ENCODE assay signal across 27 mouse cellular contexts in the genomic region with DNA sequence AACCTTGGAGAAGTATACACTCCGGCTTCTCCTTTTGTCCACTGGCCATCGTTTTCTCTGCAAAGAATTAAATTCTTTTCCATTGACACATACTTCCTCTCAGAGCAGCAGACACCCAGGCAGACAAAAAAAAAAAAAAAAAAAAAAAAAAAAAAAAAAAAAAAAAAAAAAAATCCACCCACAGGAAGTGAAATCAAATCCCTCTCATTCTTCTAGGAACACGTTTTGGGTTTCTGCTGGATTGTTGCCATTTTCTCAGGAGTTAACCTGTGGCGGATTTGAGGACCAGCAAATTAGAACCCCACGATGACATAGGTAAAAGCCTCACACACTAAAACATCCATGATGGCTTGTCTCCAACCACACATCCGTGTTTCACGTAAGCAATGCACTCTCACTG. TPM values are rescaled to one million over a fixed set of nuclear protein-coding genes. Genes with fewer than 3 reads are reported as not detected.
A peak's percentile ranks its signal among the peaks of the same experiment; 100 is the strongest.
DNase-seq lines count a peak whose midpoint lies in the region; ATAC-seq and TF ChIP-seq lines count a peak whose summit lies in the region.
"Had no signal": no experiment of that assay in that cellular context is flagged by ENCODE, and none has a peak within 500 bp of the region (broad histone marks: within the 10 kb centered on the region; RNA-seq: fewer than 3 reads in every experiment).

No protein-coding gene starts in this region.

- no peaks in the 10 kb centered on the region for H3K27me3 ChIP-seq in heart, postnatal 0 days (ENCODE audit: control insufficient read depth, insufficient read depth, low read length)
- no peaks in the 10 kb centered on the region for H3K27me3 ChIP-seq in forebrain, embryonic 13.5 days
- H3K27me3 ChIP-seq: hindbrain, embryonic 15.5 days; limb, embryonic 12.5 days; lung, embryonic 15.5 days; megakaryocyte, embryonic 14.5 days; midbrain, embryonic 13.5 days had no signal

- 0 out of 2 replicates have a peak overlapping the region, but pooled peaks have one; percentile 39 for H3K27ac ChIP-seq in heart, postnatal 0 days (ENCODE audit: low read depth)
- no peak overlapping the region for H3K27ac ChIP-seq in ES-E14 (ENCODE audit: insufficient read depth, low read depth, low read length, poor library complexity, severe bottlenecking)
- no peak overlapping the region for H3K27ac ChIP-seq in forebrain, embryonic 13.5 days
- H3K27ac ChIP-seq: hindbrain, embryonic 10.5 days; hindbrain, embryonic 15.5 days; layer of hippocampus, adult 2 months; left cerebral cortex, adult 2 months; limb, embryonic 12.5 days; lung, embryonic 15.5 days; midbrain, embryonic 13.5 days had no signal

- in situ Hi-C loops in ES-E14 (cut with MboI; ENCODE audit: low sequenced_read_pairs in 2 of 2, unreplicated experiment in 2 of 2), result no loop called here

- H3K9ac ChIP-seq in heart, postnatal 0 days (replicated peaks; ENCODE audit: low read depth, low read length), result no peak overlapping the region
- H3K9ac ChIP-seq in ES-E14 (ENCODE audit: insufficient read depth, low read depth, low read length, poor library complexity, severe bottlenecking), result no peak overlapping the region
- no peak overlapping the region for H3K9ac ChIP-seq in forebrain, embryonic 13.5 days
- H3K9ac ChIP-seq: hindbrain, embryonic 15.5 days; limb, embryonic 12.5 days; lung, embryonic 15.5 days; midbrain, embryonic 13.5 days had no signal

- H3K9me3 ChIP-seq in heart, postnatal 0 days (replicated peaks; ENCODE audit: control insufficient read depth, low read length), result no peaks in the 10 kb centered on the region
- H3K9me3 ChIP-seq in ES-E14 (ENCODE audit: control insufficient read depth, insufficient read depth, low read depth, low read length), result no peaks in the 10 kb centered on the region
- H3K9me3 ChIP-seq in forebrain, embryonic 13.5 days (replicated peaks), result no peaks in the 10 kb centered on the region
- H3K9me3 ChIP-seq: hindbrain, embryonic 10.5 days; hindbrain, embryonic 15.5 days; limb, embryonic 12.5 days; lung, embryonic 15.5 days; megakaryocyte, embryonic 14.5 days; midbrain, embryonic 13.5 days had no signal

- TF ChIP-seq CTCF in heart, postnatal 0 days (IDR thresholded peaks at IDR 0.05; ENCODE audit: low read depth), result no peak

- ATAC-seq in heart, postnatal 0 days (ENCODE audit: insufficient read depth, low read depth), result no peak
- peak; percentile 18 for ATAC-seq in megakaryocyte progenitor cell, adult 5-6 weeks (replicated peaks; ENCODE audit: poor library complexity)
- ATAC-seq in forebrain, embryonic 13.5 days, result no peak
- ATAC-seq: activated CD4-positive, CD25-positive, alpha-beta regulatory T cell, adult 4 months; forebrain, embryonic 16.5 days; inflammation-experienced regulatory T-cells, adult 6 months; midbrain, embryonic 13.5 days had no signal

- H3K4me1 ChIP-seq in heart, postnatal 0 days (ENCODE audit: control insufficient read depth, insufficient read depth), result no peaks in the 10 kb centered on the region
- H3K4me1 ChIP-seq in ES-E14 (ENCODE audit: control insufficient read depth in 2 of 2, insufficient read depth in 2 of 2, low read length in 2 of 2, poor library complexity in 1 of 2), result no peaks in the 10 kb centered on the region
- no peaks in the 10 kb centered on the region for H3K4me1 ChIP-seq in forebrain, embryonic 13.5 days
- H3K4me1 ChIP-seq: hindbrain, embryonic 10.5 days; hindbrain, embryonic 15.5 days; limb, embryonic 12.5 days; lung, embryonic 15.5 days; megakaryocyte, embryonic 14.5 days; midbrain, embryonic 13.5 days had no signal

- 51% methylated on average over 7 of the region's 7 CpGs for WGBS in heart, postnatal 0 days
- WGBS in forebrain, embryonic 13.5 days, result 76% methylated on average over 7 of the region's 7 CpGs

- H3K4me2 ChIP-seq in heart, postnatal 0 days (ENCODE audit: low read depth, low read length), result no peak overlapping the region
- H3K4me2 ChIP-seq in forebrain, embryonic 13.5 days, result no peak overlapping the region
- H3K4me2 ChIP-seq: hindbrain, embryonic 15.5 days; limb, embryonic 12.5 days; lung, embryonic 15.5 days; midbrain, embryonic 13.5 days had no signal

- DNase-seq in heart, postnatal 0 days (ENCODE audit: low spot score), result no peak
- DNase-seq in heart, adult 11 months, result no peak
- DNase-seq in 3T3-L1 (ENCODE audit: low read depth, low spot score), result peak; percentile 57
- DNase-seq in ES-E14 (ENCODE audit: low read depth, low spot score), result no peak
- DNase-seq in c-Kit-positive CD71-positive TER-119-positive erythroid progenitor cells, embryonic 14.5 days (ENCODE audit: low spot score), result no peak
- DNase-seq: adrenal gland, adult 2 months; adrenal gland, postnatal 36 days; cerebellum, adult 2 months; cerebellum, postnatal 14 days; gastrocnemius, postnatal 10 days; kidney, adult 11 months; kidney, postnatal 25 days; right cerebral cortex, postnatal 25 days; thymus, postnatal 25 days had no signal

- no peak overlapping the region for H3K4me3 ChIP-seq in heart, postnatal 0 days (ENCODE audit: low read depth, low read length)
- H3K4me3 ChIP-seq in ES-E14 (ENCODE audit: insufficient read depth in 1 of 2, low read depth in 1 of 2, low read length in 2 of 2, poor library complexity in 1 of 2, severe bottlenecking in 1 of 2), result no peak overlapping the region
- H3K4me3 ChIP-seq in forebrain, embryonic 13.5 days, result no peak overlapping the region
- H3K4me3 ChIP-seq: hindbrain, embryonic 10.5 days; hindbrain, embryonic 15.5 days; layer of hippocampus, adult 2 months; left cerebral cortex, adult 2 months; limb, embryonic 12.5 days; lung, embryonic 15.5 days; megakaryocyte, embryonic 14.5 days; midbrain, embryonic 13.5 days had no signal

- no peak for TF ChIP-seq EP300 in heart, postnatal 0 days (IDR thresholded peaks at IDR 0.05; ENCODE audit: low read depth)

- H3K36me3 ChIP-seq in heart, postnatal 0 days (replicated peaks; ENCODE audit: control insufficient read depth, insufficient read depth, low read length), result no peaks in the 10 kb centered on the region
- H3K36me3 ChIP-seq in ES-E14 (ENCODE audit: control insufficient read depth, insufficient read depth, low read length, poor library complexity, severe bottlenecking), result no peaks in the 10 kb centered on the region
- no peaks in the 10 kb centered on the region for H3K36me3 ChIP-seq in forebrain, embryonic 13.5 days (ENCODE audit: poor library complexity, severe bottlenecking)
- H3K36me3 ChIP-seq: hindbrain, embryonic 10.5 days; hindbrain, embryonic 15.5 days; limb, embryonic 12.5 days; lung, embryonic 15.5 days; midbrain, embryonic 13.5 days had no signal

TF ChIP-seq in ES-E14, 5 proteins besides CTCF, POLR2A, EP300 and RAD21:
- TF ChIP-seq HCFC1 (IDR thresholded peaks at IDR 0.05; ENCODE audit: borderline replicate concordance, insufficient read depth, low read length) (no peak), ZNF384 (IDR thresholded peaks at IDR 0.05; ENCODE audit: low read depth, low read length) (peak; percentile 90)

RNA-seq across cellular contexts. Expression of a gene that starts 37.1 kb away (rescaled TPM):
- 16.0 and 18.0 TPM in 2 replicates for total RNA-seq in heart, postnatal 0 days (2014; rRNA removed; ENCODE audit: low replicate concordance)
- polyA plus RNA-seq in heart, postnatal 0 days (2015; fragmentation: Nextera tagmentation; extraction: Ambion mirVana), result 9.3 and 9.6 TPM in 2 replicates
- 2.2 and 3.0 TPM in 2 replicates for total RNA-seq in ES-E14 (2012; rRNA removed)
- total RNA-seq in megakaryocyte progenitor cell, adult 5-6 weeks (2015), result 0.54 and 0.81 TPM in 2 replicates
- total RNA-seq in megakaryocyte progenitor cell, adult 5-6 weeks (2017), result 0.24 and 0.79 TPM in 2 replicates
- polyA plus RNA-seq in forebrain, embryonic 13.5 days (2015; fragmentation: Nextera tagmentation; extraction: Ambion mirVana), result 1.3 and 1.5 TPM in 2 replicates
- polyA plus RNA-seq: activated CD4-positive, CD25-positive, alpha-beta regulatory T cell, adult 4 months; inflammation-experienced regulatory T-cells, adult 6 months had no signal

RNA-seq across cellular contexts. Expression of a gene that starts 37.3 kb away (rescaled TPM):
- total RNA-seq in heart, postnatal 0 days (2014; rRNA removed; ENCODE audit: low replicate concordance), result 20.6 and 70.6 TPM in 2 replicates
- polyA plus RNA-seq in heart, postnatal 0 days (2015; fragmentation: Nextera tagmentation; extraction: Ambion mirVana), result 30.9 and 31.6 TPM in 2 replicates
- total RNA-seq in ES-E14 (2012; rRNA removed), result 19.0 and 29.2 TPM in 2 replicates
- 25.2 and 28.9 TPM in 2 replicates for total RNA-seq in megakaryocyte progenitor cell, adult 5-6 weeks (2015)
- total RNA-seq in megakaryocyte progenitor cell, adult 5-6 weeks (2017), result 20.2 and 22.0 TPM in 2 replicates
- 18.3 and 19.0 TPM in 2 replicates for polyA plus RNA-seq in forebrain, embryonic 13.5 days (2015; fragmentation: Nextera tagmentation; extraction: Ambion mirVana)
